Mouse (Mus musculus): ENCODE results near the gene Ncbp3. TPM values are rescaled to one million over a fixed set of nuclear protein-coding genes. Genes with fewer than 3 reads are reported as not detected.
A peak's percentile ranks its signal among the peaks of the same experiment; 100 is the strongest.

The Ncbp3 gene
- polyA plus RNA-seq, 1 experiment = not detected

DNA sequence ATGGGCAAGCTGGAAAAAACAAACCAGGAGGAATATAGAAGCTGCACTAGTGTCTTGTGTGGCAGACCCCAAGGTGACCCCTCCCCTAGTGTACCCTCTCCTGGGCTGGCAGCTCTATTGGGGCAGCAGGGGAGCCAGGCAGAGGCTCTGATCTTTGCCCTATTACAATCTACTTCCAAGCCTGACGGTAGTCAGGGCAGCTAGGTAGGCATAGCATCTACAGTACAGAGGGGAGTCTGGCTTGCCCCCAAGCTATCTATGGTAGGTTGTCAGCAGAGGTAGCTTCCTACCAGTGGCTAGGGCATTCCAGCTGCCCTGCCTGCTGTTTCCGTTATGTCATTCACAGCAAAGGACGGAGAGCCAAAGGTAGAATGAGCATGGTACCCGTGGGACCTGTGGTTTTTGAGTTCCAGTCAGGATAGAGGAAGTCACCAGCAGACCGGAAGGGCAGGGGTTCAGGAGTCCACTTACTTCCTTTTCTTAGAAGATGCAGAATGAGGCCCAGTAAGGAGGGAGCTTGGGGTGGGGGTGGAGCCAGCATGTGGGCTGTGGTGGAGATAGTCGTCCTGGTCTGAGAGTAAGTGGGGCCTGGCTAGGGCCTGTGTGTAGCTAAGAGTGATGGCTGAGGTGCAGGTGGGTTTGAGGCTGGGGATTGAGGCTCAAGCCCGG lies 23.2 kb upstream of the Ncbp3 start:
- Histone ChIP-seq H3K4me1 (ENCODE audit: control insufficient read depth, insufficient read depth, low read length) (peaks cover 51% of the 10 kb centered on the region), H3K27ac (ENCODE audit: insufficient read depth, low read depth, low read length) (no peak overlapping the region), H3K4me3 (ENCODE audit: insufficient read depth, low read depth, low read length) (no peak overlapping the region)
- no peak for TF ChIP-seq POLR2A (IDR thresholded peaks at IDR 0.05; ENCODE audit: insufficient read depth, low read depth, low read length)
- no peak for TF ChIP-seq CTCF (IDR thresholded peaks at IDR 0.05; ENCODE audit: insufficient read depth, low read depth, low read length)
- 75% methylated on average over 7 of the region's 7 CpGs for WGBS

DNA sequence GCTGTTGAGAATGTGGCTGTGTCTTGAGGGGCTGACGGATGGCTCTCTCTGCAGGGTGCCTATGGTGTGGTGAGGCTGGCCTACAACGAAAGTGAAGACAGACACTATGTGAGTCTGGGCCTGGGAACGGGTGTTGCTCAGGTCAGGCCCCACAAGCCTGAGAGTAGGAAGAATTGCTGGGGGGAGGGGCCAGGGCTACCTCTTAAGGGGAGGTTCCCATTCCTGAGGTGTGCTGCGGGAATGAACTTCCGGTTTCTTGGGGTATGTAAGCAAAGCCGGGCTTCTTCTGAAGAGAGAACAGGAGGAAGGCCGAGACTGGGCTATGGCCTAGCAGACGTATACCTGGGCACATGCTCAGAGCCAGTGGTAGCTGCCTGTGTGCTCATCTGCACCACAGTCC lies 20.6 kb upstream of the Ncbp3 start:
- no peak for TF ChIP-seq POLR2A (IDR thresholded peaks at IDR 0.05; ENCODE audit: insufficient read depth, low read depth, low read length)
- no peak overlapping the region for H3K27ac ChIP-seq (ENCODE audit: insufficient read depth, low read depth, low read length)
- peaks cover 41% of the 10 kb centered on the region for H3K4me1 ChIP-seq (ENCODE audit: control insufficient read depth, insufficient read depth, low read length)
- 73% methylated on average over 8 of the region's 8 CpGs for WGBS
- H3K4me3 ChIP-seq (ENCODE audit: insufficient read depth, low read depth, low read length) = no peak overlapping the region

DNA sequence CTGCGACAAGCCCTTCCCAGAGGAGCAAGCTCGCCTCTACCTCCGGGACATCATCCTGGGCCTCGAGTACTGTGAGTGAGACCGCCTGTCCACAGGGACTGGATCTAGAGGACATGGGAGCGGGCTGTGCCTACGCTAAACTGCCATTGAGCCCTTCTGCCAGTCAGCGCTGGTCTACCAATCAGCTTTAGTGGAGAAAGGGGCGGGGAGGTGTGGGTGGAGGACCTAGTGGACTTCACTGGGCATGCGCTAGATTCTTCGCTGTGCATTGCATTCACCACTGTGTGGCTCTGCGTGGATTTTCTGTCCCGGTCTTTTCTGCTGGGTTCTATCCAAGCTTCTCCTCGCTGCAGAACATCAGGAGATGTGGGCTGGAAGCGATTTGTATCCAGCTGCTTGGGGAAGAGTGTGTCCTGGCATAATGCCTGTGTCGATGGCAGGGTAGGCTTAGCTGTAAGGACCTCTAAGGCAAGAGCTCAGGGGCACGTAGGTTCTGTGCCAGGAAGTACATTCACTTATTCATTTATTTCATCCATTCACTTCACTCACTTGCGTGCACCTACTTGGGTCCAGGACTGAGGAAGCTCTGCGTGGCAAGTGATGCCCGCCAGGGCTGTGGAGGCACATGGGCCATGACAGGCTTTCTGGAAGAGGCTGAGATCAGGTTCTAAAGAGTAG lies 16.6 kb upstream of the Ncbp3 start:
- WGBS = 14% methylated on average over 20 of the region's 20 CpGs
- Histone ChIP-seq H3K4me1 (ENCODE audit: control insufficient read depth, insufficient read depth, low read length) (peaks cover 12% of the 10 kb centered on the region), H3K4me3 (ENCODE audit: insufficient read depth, low read depth, low read length) (peak overlapping the region; percentile 29), H3K27ac (ENCODE audit: insufficient read depth, low read depth, low read length) (peak overlapping the region; percentile 48)
- TF ChIP-seq POLR2A (IDR thresholded peaks at IDR 0.05; ENCODE audit: insufficient read depth, low read depth, low read length) (0 out of 2 replicates have a peak, but pooled peaks have one; percentile 18), CTCF (IDR thresholded peaks at IDR 0.05; ENCODE audit: insufficient read depth, low read depth, low read length) (no peak)

DNA sequence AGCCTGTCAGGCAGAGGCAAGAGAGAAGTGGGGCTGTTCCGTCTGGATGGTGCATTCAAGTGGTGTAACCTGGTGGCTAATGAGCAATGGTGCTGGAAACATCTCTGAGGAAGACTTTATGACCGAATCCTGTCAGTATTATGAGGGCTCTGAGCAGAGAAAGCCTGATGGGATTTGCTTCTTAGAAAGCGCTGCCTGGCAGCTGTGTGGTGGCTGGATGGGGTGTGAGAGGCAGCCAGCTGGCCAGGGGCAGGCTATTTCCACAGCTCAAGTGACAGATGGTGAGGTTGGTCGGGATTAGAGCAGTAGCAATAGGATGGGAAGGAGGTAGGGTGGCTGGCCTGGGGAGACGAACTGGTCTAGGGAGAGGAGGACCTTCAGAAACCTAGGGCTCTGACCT lies 16.0 kb upstream of the Ncbp3 start:
- 55% methylated on average over 5 of the region's 5 CpGs for WGBS
- Histone ChIP-seq H3K4me3 (ENCODE audit: insufficient read depth, low read depth, low read length) (no peak overlapping the region), H3K4me1 (ENCODE audit: control insufficient read depth, insufficient read depth, low read length) (peaks cover 18% of the 10 kb centered on the region), H3K27ac (ENCODE audit: insufficient read depth, low read depth, low read length) (peak overlapping the region; percentile 32)
- TF ChIP-seq POLR2A (IDR thresholded peaks at IDR 0.05; ENCODE audit: insufficient read depth, low read depth, low read length) (no peak), CTCF (IDR thresholded peaks at IDR 0.05; ENCODE audit: insufficient read depth, low read depth, low read length) (no peak)

DNA sequence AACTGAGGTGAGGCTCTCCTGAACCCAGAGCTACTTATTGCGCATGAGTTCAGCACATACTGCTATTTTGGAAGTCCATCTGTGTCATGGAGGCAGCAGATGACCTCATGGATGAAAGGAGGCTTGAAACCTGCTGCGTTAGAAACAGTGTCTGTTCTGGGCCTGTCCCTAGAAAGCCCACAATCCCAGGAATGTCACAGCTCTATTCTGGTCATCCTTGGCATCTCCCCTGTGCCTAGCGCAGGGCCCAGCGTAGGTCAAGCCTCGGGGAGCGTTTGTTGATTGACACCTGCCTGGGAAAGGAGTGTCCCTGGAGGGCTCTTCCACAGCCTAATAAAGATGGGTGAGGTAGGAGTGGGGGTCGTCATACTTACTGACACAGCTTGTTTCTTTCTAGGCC lies 11.5 kb upstream of the Ncbp3 start:
- 86% methylated on average over 7 of the region's 7 CpGs for WGBS
- Histone ChIP-seq H3K4me1 (ENCODE audit: control insufficient read depth, insufficient read depth, low read length) (peaks cover 26% of the 10 kb centered on the region), H3K27ac (ENCODE audit: insufficient read depth, low read depth, low read length) (0 out of 2 replicates have a peak overlapping the region, but pooled peaks have one; percentile 18), H3K4me3 (ENCODE audit: insufficient read depth, low read depth, low read length) (no peak overlapping the region)
- no peak for TF ChIP-seq CTCF (IDR thresholded peaks at IDR 0.05; ENCODE audit: insufficient read depth, low read depth, low read length)
- no peak for TF ChIP-seq POLR2A (IDR thresholded peaks at IDR 0.05; ENCODE audit: insufficient read depth, low read depth, low read length)

DNA sequence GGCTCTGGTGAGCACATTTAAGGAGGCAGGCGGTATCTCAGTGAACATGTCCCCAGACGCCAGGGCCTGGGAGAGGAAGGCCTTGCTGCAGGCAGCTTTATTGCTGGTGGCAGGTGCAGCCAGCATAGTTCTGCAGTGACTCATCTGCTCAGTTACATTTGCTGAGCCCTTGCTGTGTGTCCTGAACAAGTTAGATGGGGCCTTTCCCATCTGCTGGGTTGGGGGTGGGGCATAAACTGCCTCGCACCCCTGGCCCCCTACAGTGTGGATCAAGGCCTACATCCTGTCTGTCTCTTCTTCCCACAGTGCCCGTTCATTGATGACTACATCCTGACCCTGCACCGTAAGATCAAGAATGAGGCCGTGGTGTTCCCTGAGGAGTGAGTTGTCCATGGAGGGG lies 10.7 kb upstream of the Ncbp3 start:
- WGBS = 47% methylated on average over 6 of the region's 6 CpGs
- TF ChIP-seq POLR2A (IDR thresholded peaks at IDR 0.05; ENCODE audit: insufficient read depth, low read depth, low read length) (no peak), CTCF (IDR thresholded peaks at IDR 0.05; ENCODE audit: insufficient read depth, low read depth, low read length) (no peak)
- Histone ChIP-seq H3K27ac (ENCODE audit: insufficient read depth, low read depth, low read length) (peak overlapping the region; percentile 43), H3K4me1 (ENCODE audit: control insufficient read depth, insufficient read depth, low read length) (peaks cover 19% of the 10 kb centered on the region), H3K4me3 (ENCODE audit: insufficient read depth, low read depth, low read length) (no peak overlapping the region)

DNA sequence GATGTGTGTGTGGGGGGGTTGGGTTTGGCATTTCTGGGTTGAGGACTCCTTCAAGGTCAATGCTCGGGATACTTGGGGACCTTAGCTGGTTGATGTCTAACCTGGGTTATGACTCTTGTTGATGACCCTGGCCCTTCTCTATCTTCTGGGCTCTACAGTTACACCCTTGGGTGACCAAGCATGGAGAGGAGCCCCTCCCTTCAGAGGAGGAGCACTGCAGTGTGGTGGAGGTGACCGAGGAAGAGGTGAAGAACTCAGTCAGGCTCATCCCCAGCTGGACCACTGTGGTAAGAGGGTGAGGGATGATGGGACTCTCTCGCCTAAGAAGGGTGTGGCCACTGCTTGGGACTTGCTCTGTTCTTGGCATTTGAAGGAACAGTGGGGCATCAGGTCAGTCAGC lies 9.9 kb upstream of the Ncbp3 start:
- no peak overlapping the region for H3K4me3 ChIP-seq (ENCODE audit: insufficient read depth, low read depth, low read length)
- TF ChIP-seq CTCF (IDR thresholded peaks at IDR 0.05; ENCODE audit: insufficient read depth, low read depth, low read length) = no peak
- no peak for TF ChIP-seq POLR2A (IDR thresholded peaks at IDR 0.05; ENCODE audit: insufficient read depth, low read depth, low read length)
- 91% methylated on average over 3 of the region's 3 CpGs for WGBS
- peaks cover 19% of the 10 kb centered on the region for H3K4me1 ChIP-seq (ENCODE audit: control insufficient read depth, insufficient read depth, low read length)
- H3K27ac ChIP-seq (ENCODE audit: insufficient read depth, low read depth, low read length) = no peak overlapping the region

DNA sequence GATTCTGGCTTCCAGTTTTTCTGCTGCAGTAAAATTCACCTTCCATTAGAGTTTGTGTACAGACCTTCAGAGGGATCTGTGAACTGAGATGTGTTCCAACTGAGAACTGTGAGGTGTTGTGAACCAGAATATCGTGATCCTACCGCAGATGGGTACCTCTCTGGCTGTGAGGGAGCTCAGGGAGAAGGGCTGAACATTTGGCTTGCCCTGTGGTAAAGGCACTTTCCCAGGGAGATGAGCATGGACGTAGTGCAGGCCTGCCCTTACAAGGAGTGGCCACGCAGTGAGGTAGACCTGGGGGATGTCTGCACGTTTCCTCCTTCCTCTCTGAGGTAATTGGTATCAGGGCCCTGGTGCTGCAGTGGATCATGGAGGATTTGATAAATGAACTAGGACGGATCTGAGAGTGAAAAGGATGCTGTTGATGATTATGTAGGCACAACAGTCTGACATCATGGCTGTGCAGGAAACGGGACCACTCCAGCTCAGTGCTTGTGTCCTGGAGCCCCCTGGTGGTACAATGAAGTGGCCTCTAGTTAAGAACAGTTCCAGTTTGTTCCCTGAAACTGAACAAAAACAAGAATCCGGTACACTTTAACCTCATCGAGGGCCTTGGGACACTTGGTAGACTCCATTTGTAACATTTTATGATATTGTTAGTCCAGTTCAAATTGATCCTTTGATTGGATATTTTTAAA lies 8.3 kb upstream of the Ncbp3 start:
- Histone ChIP-seq H3K4me3 (ENCODE audit: insufficient read depth, low read depth, low read length) (no peak overlapping the region), H3K4me1 (ENCODE audit: control insufficient read depth, insufficient read depth, low read length) (peaks cover 23% of the 10 kb centered on the region), H3K27ac (ENCODE audit: insufficient read depth, low read depth, low read length) (no peak overlapping the region; the same call in 1 of the 2 replicates)
- no peak for TF ChIP-seq POLR2A (IDR thresholded peaks at IDR 0.05; ENCODE audit: insufficient read depth, low read depth, low read length)
- peak; percentile 45; the same call in 1 of the 2 replicates for TF ChIP-seq CTCF (IDR thresholded peaks at IDR 0.05; ENCODE audit: insufficient read depth, low read depth, low read length)
- WGBS = 52% methylated on average over 9 of the region's 9 CpGs

DNA sequence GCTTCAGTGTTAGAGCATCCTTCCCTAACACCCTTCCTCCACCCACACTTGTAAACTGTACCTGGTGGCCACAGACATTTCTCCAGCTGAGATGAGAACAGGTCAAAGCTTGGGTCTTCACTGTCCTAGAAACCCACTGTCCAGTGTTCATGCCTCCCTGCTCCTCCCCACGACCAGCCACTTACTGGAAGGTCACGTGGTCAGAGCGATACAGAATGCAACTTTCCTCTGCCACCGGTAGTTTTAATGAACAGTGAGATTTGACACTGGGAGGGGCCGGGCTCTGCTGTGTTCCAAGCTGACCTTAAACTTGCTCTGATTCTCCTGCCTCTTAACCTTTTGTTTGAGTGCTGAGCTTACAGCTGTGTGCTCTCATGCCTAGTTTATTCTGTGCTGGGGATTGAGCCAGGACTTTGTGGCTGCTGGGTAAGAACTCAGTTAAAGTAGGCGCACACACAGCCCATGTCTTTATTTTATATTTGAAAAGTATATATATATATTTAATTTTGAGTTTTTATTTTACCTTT lies 3.3 kb upstream of the Ncbp3 start:
- no peak overlapping the region for H3K27ac ChIP-seq (ENCODE audit: insufficient read depth, low read depth, low read length)
- TF ChIP-seq CTCF (IDR thresholded peaks at IDR 0.05; ENCODE audit: insufficient read depth, low read depth, low read length) (no peak), POLR2A (IDR thresholded peaks at IDR 0.05; ENCODE audit: insufficient read depth, low read depth, low read length) (no peak)
- WGBS = 61% methylated on average over 6 of the region's 6 CpGs
- peaks cover 9% of the 10 kb centered on the region for H3K4me1 ChIP-seq (ENCODE audit: control insufficient read depth, insufficient read depth, low read length)
- H3K4me3 ChIP-seq (ENCODE audit: insufficient read depth, low read depth, low read length) = no peak overlapping the region
